In the genomic region with DNA sequence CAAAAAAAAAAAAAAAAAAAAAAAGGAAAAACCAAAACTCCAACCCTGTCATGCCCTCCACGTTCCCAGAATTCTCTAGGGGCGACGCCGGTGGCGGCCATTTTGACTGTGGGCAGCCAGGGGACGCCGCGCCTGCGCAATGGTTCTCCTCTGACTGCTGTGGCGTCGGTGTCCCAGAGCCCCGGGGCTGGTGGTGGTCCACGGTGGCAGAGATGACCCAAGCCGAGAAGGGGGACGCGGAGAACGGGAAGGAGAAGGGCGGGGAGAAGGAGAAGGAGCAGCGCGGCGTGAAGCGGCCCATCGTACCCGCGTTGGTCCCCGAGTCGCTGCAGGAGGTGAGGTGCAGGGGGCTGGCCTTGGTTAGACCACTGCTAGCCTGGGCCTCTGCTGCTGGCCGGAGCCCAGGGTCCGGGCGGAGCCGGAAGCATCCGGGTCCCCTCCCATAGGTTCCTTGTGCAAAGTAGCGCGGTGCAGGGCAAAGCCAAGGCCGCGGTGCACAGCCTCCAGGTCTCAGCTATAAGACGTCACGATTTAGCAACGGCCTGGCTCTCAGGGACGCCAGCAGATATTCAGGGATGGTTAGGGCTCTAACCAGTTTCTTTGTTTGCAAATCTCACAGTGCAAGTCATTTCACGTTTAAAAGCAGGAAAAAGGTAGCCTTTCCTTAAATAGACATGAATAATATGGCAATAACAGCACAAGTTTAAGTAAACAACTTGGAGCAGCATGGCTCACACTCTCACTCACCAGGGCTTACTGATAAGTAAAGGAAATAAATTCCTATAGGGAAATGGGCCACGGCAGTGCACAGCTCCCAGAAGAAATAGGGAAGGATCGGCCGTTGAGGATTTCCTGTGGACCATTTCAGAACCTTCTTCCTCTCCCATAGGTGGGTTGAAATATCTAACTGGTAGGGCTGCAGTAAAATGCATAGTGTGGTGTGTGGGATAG, we compare ENCODE assay signal across 8 mouse cellular contexts. TPM values are rescaled to one million over a fixed set of nuclear protein-coding genes. Genes with fewer than 3 reads are reported as not detected.
DNase-seq lines count a peak whose midpoint lies in the region; ATAC-seq and TF ChIP-seq lines count a peak whose summit lies in the region.

Gene Actr8, plus strand, starts transcription at position 84 of the 951 bp plus-strand sequence.

- 4% methylated on average over 44 of the region's 44 CpGs for WGBS in forebrain, embryonic 13.5 days
- WGBS in large intestine, adult 2 months: under 1% methylated on average over 44 of the region's 44 CpGs
- WGBS in liver, postnatal 0 days (ENCODE audit: insufficient replicate concordance): under 1% methylated on average over 40 of the region's 44 CpGs
- WGBS in neural tube, embryonic 14.5 days: 3% methylated on average over 44 of the region's 44 CpGs

- H3K4me1 ChIP-seq in E14TG2a.4 (replicated peaks; ENCODE audit: low read depth, low read length): peaks cover 28% of the 10 kb centered on the region
- peaks cover 11% of the 10 kb centered on the region for H3K4me1 ChIP-seq in forebrain, embryonic 13.5 days
- H3K4me1 ChIP-seq in liver, postnatal 0 days (ENCODE audit: insufficient read depth): peaks cover 10% of the 10 kb centered on the region
- peaks cover 10% of the 10 kb centered on the region for H3K4me1 ChIP-seq in neural tube, embryonic 14.5 days (ENCODE audit: control insufficient read depth, insufficient read depth, low read length)

- intact Hi-C loops in heart, postnatal 10 days (cut with DNase I): no loop called here

- peak within 1 kb of the TSS; percentile 94 for H3K4me3 ChIP-seq in E14TG2a.4 (replicated peaks; ENCODE audit: low read length)
- H3K4me3 ChIP-seq in forebrain, embryonic 13.5 days: peak within 1 kb of the TSS; percentile 83
- peak within 1 kb of the TSS; percentile 81 for H3K4me3 ChIP-seq in liver, postnatal 0 days (ENCODE audit: low read depth, low read length)
- peak within 1 kb of the TSS; percentile 74 for H3K4me3 ChIP-seq in neural tube, embryonic 14.5 days (ENCODE audit: low read depth, low read length)

- no peak; the same call in 1 of the 2 replicates for TF ChIP-seq EP300 in liver, postnatal 0 days (IDR thresholded peaks at IDR 0.05; ENCODE audit: low read depth)

- DNase-seq in c-Kit-positive CD71-positive TER-119-positive erythroid progenitor cells, embryonic 14.5 days (ENCODE audit: low spot score): peak; percentile 77
- peak; percentile 96 to 97 for DNase-seq in heart, postnatal 10 days
- DNase-seq in large intestine, adult 2 months (ENCODE audit: low read depth, low spot score): peak; percentile 65
- peak; percentile 91 for DNase-seq in liver, postnatal 0 days
- DNase-seq in testis, postnatal 10 days (ENCODE audit: low spot score): peak; percentile 96

- H3K36me3 ChIP-seq in E14TG2a.4 (ENCODE audit: insufficient read depth, low read length): peaks cover 54% of the 10 kb centered on the region
- H3K36me3 ChIP-seq in forebrain, embryonic 13.5 days (ENCODE audit: poor library complexity, severe bottlenecking): peaks cover 71% of the 10 kb centered on the region
- peaks cover 42% of the 10 kb centered on the region for H3K36me3 ChIP-seq in liver, postnatal 0 days (replicated peaks; ENCODE audit: insufficient read depth, low read length)
- peaks cover 40% of the 10 kb centered on the region for H3K36me3 ChIP-seq in neural tube, embryonic 14.5 days (ENCODE audit: control insufficient read depth, insufficient read depth, low read length)

- no peaks in the 10 kb centered on the region for H3K9me3 ChIP-seq in E14TG2a.4 (ENCODE audit: low read length)
- no peaks in the 10 kb centered on the region for H3K9me3 ChIP-seq in forebrain, embryonic 13.5 days (replicated peaks)
- H3K9me3 ChIP-seq in liver, postnatal 0 days (ENCODE audit: low read length): no peaks in the 10 kb centered on the region; the same call in 1 of the 2 replicates
- H3K9me3 ChIP-seq in neural tube, embryonic 14.5 days (ENCODE audit: control insufficient read depth, low read length): no peaks in the 10 kb centered on the region

- no peak for TF ChIP-seq CTCF in E14TG2a.4 (conservative IDR thresholded peaks at IDR 0.05; ENCODE audit: low read length)
- TF ChIP-seq CTCF in liver, postnatal 0 days (IDR thresholded peaks at IDR 0.05; ENCODE audit: low read depth): no peak

- H3K27me3 ChIP-seq in E14TG2a.4 (ENCODE audit: insufficient read depth, low read length): no peaks in the 10 kb centered on the region
- no peaks in the 10 kb centered on the region for H3K27me3 ChIP-seq in forebrain, embryonic 13.5 days
- H3K27me3 ChIP-seq in liver, postnatal 0 days (ENCODE audit: insufficient read depth, low read length): no peaks in the 10 kb centered on the region
- H3K27me3 ChIP-seq in neural tube, embryonic 14.5 days (ENCODE audit: control insufficient read depth, insufficient read depth, low read length): no peaks in the 10 kb centered on the region

- peak within 1 kb of the TSS; percentile 83 for H3K27ac ChIP-seq in forebrain, embryonic 13.5 days
- peak within 1 kb of the TSS; percentile 94 for H3K27ac ChIP-seq in liver, postnatal 0 days (ENCODE audit: low read depth)
- H3K27ac ChIP-seq in neural tube, embryonic 14.5 days (ENCODE audit: low read depth, low read length): peak within 1 kb of the TSS; percentile 93

- H3K9ac ChIP-seq in forebrain, embryonic 13.5 days: peak within 1 kb of the TSS; percentile 90
- H3K9ac ChIP-seq in liver, postnatal 0 days (replicated peaks): peak within 1 kb of the TSS; percentile 88
- peak within 1 kb of the TSS; percentile 89 for H3K9ac ChIP-seq in neural tube, embryonic 14.5 days (replicated peaks; ENCODE audit: low read depth, low read length)

- ATAC-seq in forebrain, embryonic 13.5 days: peak; percentile 95
- peak; percentile 92 for ATAC-seq in liver, postnatal 0 days
- ATAC-seq in neural tube, embryonic 14.5 days (ENCODE audit: low read depth): peak; percentile 95

- H3K4me2 ChIP-seq in forebrain, embryonic 13.5 days: peak within 1 kb of the TSS; percentile 88
- peak within 1 kb of the TSS; percentile 69 for H3K4me2 ChIP-seq in liver, postnatal 0 days (ENCODE audit: low read depth, low read length)
- H3K4me2 ChIP-seq in neural tube, embryonic 14.5 days (ENCODE audit: low read depth, low read length): peak within 1 kb of the TSS; percentile 57

RNA-seq across cellular contexts. Expression of gene Actr8, which starts in this region (rescaled TPM):
- polyA plus RNA-seq in forebrain, embryonic 13.5 days (2015; fragmentation: Nextera tagmentation; extraction: Ambion mirVana): 87.0 and 98.0 TPM in 2 replicates
- total RNA-seq in heart, postnatal 10 days (2021): 10 to 100 TPM; 36.6 to 37.7 TPM
- polyA plus RNA-seq in large intestine, adult 2 months (2012; rRNA removed): 11.3 and 13.6 TPM in 2 replicates
- polyA plus RNA-seq in liver, postnatal 0 days (2015; fragmentation: Nextera tagmentation; extraction: Ambion mirVana): 15.0 and 15.6 TPM in 2 replicates
- 71.3 and 81.1 TPM in 2 replicates for polyA plus RNA-seq in neural tube, embryonic 14.5 days (2014; fragmentation: Nextera tagmentation; extraction: Ambion mirVana)

Comparison
In these comparisons a context has a peak if more than half of its experiments do, and no peak if none do; other contexts are left out.
1. Peak in every context shown above with its lines: DNase-seq, ATAC-seq, H3K4me3 ChIP-seq and H3K27ac ChIP-seq.